Mouse (Mus musculus) kidney, adult 2 months (tissue): Measurements from ENCODE around the gene Calhm2. TPM values are rescaled to one million over a fixed set of nuclear protein-coding genes. Genes with fewer than 3 reads are reported as not detected.

Source experiments
- DNase-seq: peaks from one replicate; pipeline ENCODE4 v3.0.0; 2021
- H3K27ac ChIP-seq: fragments of 200-500 bp; 2 replicates; pipeline ENCODE4 v1.5.1; 2012; ENCODE audit warnings: low read depth, low read length, control low read depth, inconsistent platforms; ENCODE audit not compliant: insufficient read depth
- H3K27me3 ChIP-seq: fragments of 200-500 bp; replicated peaks from 2 replicates; pipeline ENCODE4 v1.6.1; 2012; ENCODE audit warnings: mild to moderate bottlenecking, moderate library complexity, low read length, inconsistent platforms; ENCODE audit not compliant: control insufficient read depth, insufficient read depth
- H3K36me3 ChIP-seq: fragments of 200-500 bp; 2 replicates; pipeline ENCODE4 v1.6.1; 2012; ENCODE audit warnings: mild to moderate bottlenecking, moderate library complexity, low read length, inconsistent platforms; ENCODE audit not compliant: control insufficient read depth, insufficient read depth
- H3K4me1 ChIP-seq: fragments of 200-500 bp; 2 replicates; pipeline ENCODE4 v1.6.1; 2011; ENCODE audit warnings: low read length; ENCODE audit not compliant: control insufficient read depth, insufficient read depth
- H3K4me3 ChIP-seq: fragments of 200-500 bp; 2 replicates; pipeline ENCODE4 v1.5.1; 2011; ENCODE audit warnings: mild to moderate bottlenecking, low read depth, low read length, control low read depth; ENCODE audit not compliant: insufficient read depth
- CTCF ChIP-seq: fragments of 200-500 bp; conservative IDR thresholded peaks from 2 replicates; pipeline ENCODE4 v1.5.1; 2011; ENCODE audit warnings: low read depth, mild to moderate bottlenecking, control low read depth, low read length, moderate library complexity, mixed read lengths; ENCODE audit not compliant: insufficient read depth, insufficient read length
- POLR2A ChIP-seq: fragments of 200-500 bp; IDR thresholded peaks from one replicate; pipeline ENCODE4 v1.6.1; 2011; ENCODE audit warnings: low read depth, low read length, control low read depth
- WGBS: fragments of 180-500 bp; shearing (Covaris S2); methylation state at CpG from one replicate; pipeline ENCODE4 v1.1.7; 2018; 5-methylcytosine and 5-hydroxymethylcytosine counted together
- polyA plus RNA-seq: library from polyadenylated mRNA; depleted of rRNA; stranded (reverse); fragments of >200 nt; gene quantifications from 2 replicates; pipeline ENCODE4 v1.2.3, GENCODE M21; 2012

Calhm2 gene
- polyA plus RNA-seq, 1 experiment: 5.7 TPM

- no peak overlapping the region for H3K27ac ChIP-seq
- DNase-seq: peak; percentile 43
- whole genome bisulfite sequencing: 39% methylated on average over 4 of the region's 4 CpGs
- H3K4me1 ChIP-seq: no peaks in the 10 kb centered on the region
- peaks cover 8% of the 10 kb centered on the region for H3K36me3 ChIP-seq
- H3K27me3 ChIP-seq: no peaks in the 10 kb centered on the region
- no peak overlapping the region for H3K4me3 ChIP-seq
- TF ChIP-seq CTCF (peak; percentile 54), POLR2A (no peak)
Observed at GRCm38 (mm10) chr19:47121054-47121453, 17.0 kb downstream of the Calhm2 start.

GRCm38 (mm10) chr19:47118634-47119033, 19.5 kb downstream of the Calhm2 start:
- H3K36me3 ChIP-seq: peaks cover 10% of the 10 kb centered on the region

GRCm38 (mm10) chr19:47104641-47105271, 33.3 kb downstream of the Calhm2 start:
- Histone ChIP-seq H3K27me3 (no peaks in the 10 kb centered on the region), H3K27ac (no peak overlapping the region), H3K4me3 (no peak overlapping the region), H3K4me1 (no peaks in the 10 kb centered on the region), H3K36me3 (no peaks in the 10 kb centered on the region; the same call in 1 of the 2 replicates)
- DNase-seq: no peak
- TF ChIP-seq CTCF (no peak), POLR2A (no peak)
- WGBS: 87% methylated on average over 9 of the region's 9 CpGs

More at GRCm38 (mm10) chr19:47118634-47119033, 19.5 kb downstream of the Calhm2 start:
- DNase-seq: no peak
- Histone ChIP-seq H3K4me1 (no peaks in the 10 kb centered on the region), H3K4me3 (no peak overlapping the region), H3K27me3 (no peaks in the 10 kb centered on the region), H3K27ac (no peak overlapping the region)
- no peak for TF ChIP-seq CTCF
- TF ChIP-seq POLR2A: no peak
- WGBS: 90% methylated on average over 2 of the region's 2 CpGs

- Histone ChIP-seq H3K4me3 (no peak overlapping the region), H3K36me3 (no peaks in the 10 kb centered on the region; the same call in none of the 2 replicates), H3K27me3 (no peaks in the 10 kb centered on the region), H3K27ac (no peak overlapping the region), H3K4me1 (no peaks in the 10 kb centered on the region)
- DNase-seq: no peak
- TF ChIP-seq CTCF (no peak), POLR2A (no peak)
- 95% methylated on average over 5 of the region's 5 CpGs for WGBS
Observed at GRCm38 (mm10) chr19:47101080-47101479, 37.0 kb downstream of the Calhm2 start.

GRCm38 (mm10) chr19:47090550-47091156, 47.4 kb downstream of the Calhm2 start, which contains the start of the genes Usmg5 and Pdcd11:
Gene Usmg5, minus strand, starts transcription at chr19:47090647.
Gene Pdcd11, plus strand, starts transcription at chr19:47090768.
- WGBS: under 1% methylated on average over 56 of the region's 56 CpGs
- TF ChIP-seq POLR2A (peak; percentile 17), CTCF (no peak)
- H3K4me3 ChIP-seq: peak within 1 kb of the TSS; percentile 89

GRCm38 (mm10) chr19:47089718-47090525, 48.2 kb downstream of the Calhm2 start:
- Histone ChIP-seq H3K27ac (peak overlapping the region; percentile 97), H3K4me3 (peak overlapping the region; percentile 89), H3K27me3 (no peaks in the 10 kb centered on the region), H3K4me1 (peaks cover 12% of the 10 kb centered on the region; the same call in 1 of the 2 replicates), H3K36me3 (peaks cover 2% of the 10 kb centered on the region)
- under 1% methylated on average over 36 of the region's 36 CpGs for WGBS
- TF ChIP-seq POLR2A (no peak), CTCF (no peak)
- peak; percentile 67 for DNase-seq

More at GRCm38 (mm10) chr19:47090550-47091156, 47.4 kb downstream of the Calhm2 start, which contains the start of the genes Usmg5 and Pdcd11:
- Histone ChIP-seq H3K27me3 (no peaks in the 10 kb centered on the region), H3K36me3 (no peaks in the 10 kb centered on the region; the same call in none of the 2 replicates), H3K27ac (peak within 1 kb of the TSS; percentile 97), H3K4me1 (peaks cover 12% of the 10 kb centered on the region; the same call in 1 of the 2 replicates)
- DNase-seq: peak; percentile 98
